Mouse (Mus musculus): ENCODE results near the gene Tcf7l1.

GRCm38 (mm10) chr6:72593914-72594313, 195.1 kb downstream of the Tcf7l1 start:
- TF ChIP-seq CTCF (IDR thresholded peaks at IDR 0.05; ENCODE audit: borderline replicate concordance, insufficient read depth, low read depth, low read length) (no peak), POLR2A (IDR thresholded peaks at IDR 0.05; ENCODE audit: borderline replicate concordance, insufficient read depth, low read length) (no peak)

All from cerebellum, adult 2 months (tissue).